Mouse (Mus musculus) activated CD4-positive, CD25-positive, alpha-beta regulatory T cell, adult 4 months (primary cell): ENCODE measurements around the gene Mlph. TPM values are rescaled to one million over a fixed set of nuclear protein-coding genes. Genes with fewer than 3 reads are reported as not detected.

Source experiments
- ATAC-seq: one replicate; pipeline ENCODE4 v1.8.0; 2017
- polyA plus RNA-seq, 2 experiments: library from polyadenylated mRNA; unstranded; fragments of 100-300 nt; shearing (Covaris generic); gene quantifications; one replicate each; pipeline ENCODE4 v1.2.1; 2017

Gene Mlph
- polyA plus RNA-seq, 2 experiments from 2014 or later = not detected

- no peak for ATAC-seq
These were observed 5.2 kb upstream of the Mlph start for GRCm38 (mm10) chr1:90909631-90910152.

GRCm38 (mm10) chr1:90913231-90913630 is 1.7 kb upstream of the Mlph start:
- ATAC-seq = no peak

GRCm38 (mm10) chr1:90917509-90917908 is 2.6 kb downstream of the Mlph start:
- no peak for ATAC-seq

- no peak for ATAC-seq
These were observed 6.8 kb downstream of the Mlph start for GRCm38 (mm10) chr1:90921687-90922086.

GRCm38 (mm10) chr1:90926030-90926429 is 11.1 kb downstream of the Mlph start:
- no peak for ATAC-seq

- no peak for ATAC-seq
These were observed 12.4 kb downstream of the Mlph start for GRCm38 (mm10) chr1:90927308-90927707.

- no peak for ATAC-seq
These were observed 13.2 kb downstream of the Mlph start for GRCm38 (mm10) chr1:90927929-90928574.

- no peak for ATAC-seq
These were observed 13.7 kb downstream of the Mlph start for GRCm38 (mm10) chr1:90928575-90928934.

GRCm38 (mm10) chr1:90933001-90933400 is 18.1 kb downstream of the Mlph start:
- no peak for ATAC-seq

- ATAC-seq = no peak
These were observed 22.1 kb downstream of the Mlph start for GRCm38 (mm10) chr1:90936990-90937389.

- no peak for ATAC-seq
These were observed 25.1 kb downstream of the Mlph start for GRCm38 (mm10) chr1:90939980-90940379.

GRCm38 (mm10) chr1:90945171-90945570 is 30.3 kb downstream of the Mlph start:
- ATAC-seq = no peak

GRCm38 (mm10) chr1:90947252-90947651 is 32.4 kb downstream of the Mlph start:
- no peak for ATAC-seq

GRCm38 (mm10) chr1:90949309-90949708 is 34.4 kb downstream of the Mlph start:
- no peak for ATAC-seq

- ATAC-seq = no peak
These were observed 36.8 kb downstream of the Mlph start for GRCm38 (mm10) chr1:90951670-90952069.

- no peak for ATAC-seq
These were observed 37.9 kb downstream of the Mlph start, which contains the start of gene Prlh for GRCm38 (mm10) chr1:90952808-90953207. Gene Prlh, plus strand, starts transcription at chr1:90953108.

- no peak for ATAC-seq
These were observed 38.8 kb downstream of the Mlph start for GRCm38 (mm10) chr1:90953688-90954087.

GRCm38 (mm10) chr1:90956245-90957096 is 41.6 kb downstream of the Mlph start:
- ATAC-seq = no peak

GRCm38 (mm10) chr1:90962526-90962925 is 47.6 kb downstream of the Mlph start:
- ATAC-seq = no peak

GRCm38 (mm10) chr1:90962994-90963393 is 48.1 kb downstream of the Mlph start:
- ATAC-seq = no peak

- ATAC-seq = no peak
These were observed 52.7 kb downstream of the Mlph start for GRCm38 (mm10) chr1:90967583-90967982.

- ATAC-seq = no peak
These were observed 53.8 kb downstream of the Mlph start for GRCm38 (mm10) chr1:90968649-90969048.

GRCm38 (mm10) chr1:90969347-90969784 is 54.5 kb downstream of the Mlph start, which contains the start of gene Rab17:
Gene Rab17, minus strand, starts transcription at chr1:90969661.
- ATAC-seq = no peak
